Mouse (Mus musculus): ENCODE measurements around the gene Ppp1r14a.

Gene Ppp1r14a

GRCm38 (mm10) chr7:29288942-29289638 is at the start of gene Ppp1r14a:
Gene Ppp1r14a, plus strand, starts transcription at chr7:29289308.
- DNase-seq (ENCODE audit: low spot score) = no peak

GRCm38 (mm10) chr7:29244732-29245416 is 44.2 kb upstream of the Ppp1r14a start:
- DNase-seq (ENCODE audit: low spot score) = no peak

- no peak for DNase-seq (ENCODE audit: low spot score)
Observed at GRCm38 (mm10) chr7:29246015-29246414, 43.1 kb upstream of the Ppp1r14a start.

- no peak for DNase-seq (ENCODE audit: low spot score)
Observed at GRCm38 (mm10) chr7:29246619-29247313, 42.3 kb upstream of the Ppp1r14a start.

- no peak for DNase-seq (ENCODE audit: low spot score)
Observed at GRCm38 (mm10) chr7:29247314-29247700, 41.8 kb upstream of the Ppp1r14a start.

DNA sequence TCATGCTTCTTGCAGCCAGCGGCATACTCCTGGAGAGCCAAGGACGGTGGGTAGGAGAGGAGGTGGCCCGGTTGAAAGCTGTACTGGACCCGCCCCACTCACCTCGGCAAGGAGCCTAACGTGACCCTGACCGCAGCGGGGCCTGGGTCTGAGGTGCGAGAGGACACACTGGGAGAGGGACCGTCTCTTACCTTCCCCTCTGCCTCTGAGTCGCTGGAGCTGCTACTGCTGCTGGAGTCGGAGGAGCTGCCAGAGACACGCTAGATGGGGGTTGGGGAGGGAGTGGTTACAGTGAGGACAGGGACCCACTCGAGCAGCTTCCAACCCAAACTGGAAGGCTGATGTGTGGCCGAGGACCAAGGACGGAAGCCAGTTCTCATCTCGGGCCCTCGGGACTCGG is 41.4 kb upstream of the Ppp1r14a start:
- no peak for DNase-seq (ENCODE audit: low spot score)

DNA sequence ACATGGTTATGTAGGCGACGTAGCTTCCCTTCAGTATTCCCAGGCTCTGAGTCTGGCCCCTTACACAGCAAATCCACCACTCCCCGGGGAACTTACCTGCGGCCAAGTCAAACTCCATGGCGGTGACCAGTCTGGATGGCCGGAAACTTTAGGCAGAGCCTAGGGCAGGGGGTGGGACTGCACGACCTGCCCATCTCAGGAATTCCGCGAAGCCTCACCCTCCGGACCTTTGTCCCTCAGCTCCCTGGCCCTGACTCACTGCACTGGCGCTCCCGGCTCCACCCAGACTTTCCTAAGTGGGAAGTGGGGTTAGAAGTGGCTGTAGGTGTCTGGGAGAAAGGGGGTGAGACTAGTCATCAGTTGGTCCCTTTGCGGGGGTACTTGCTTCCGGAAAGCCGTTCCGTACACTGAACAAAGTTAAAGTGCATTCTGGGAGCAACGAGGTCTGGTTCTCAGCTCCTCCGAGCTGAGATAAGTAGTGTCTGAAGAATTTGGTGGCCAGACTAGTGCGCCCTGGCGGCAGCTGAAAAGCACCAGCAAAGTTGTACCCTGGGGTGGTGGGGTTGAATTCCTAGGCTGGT is 40.8 kb upstream of the Ppp1r14a start, which contains the start of gene 2200002D01Rik:
Gene 2200002D01Rik, minus strand, starts transcription at position 206 of the 581 bp plus-strand sequence.
- DNase-seq (ENCODE audit: low spot score) = no peak

DNA sequence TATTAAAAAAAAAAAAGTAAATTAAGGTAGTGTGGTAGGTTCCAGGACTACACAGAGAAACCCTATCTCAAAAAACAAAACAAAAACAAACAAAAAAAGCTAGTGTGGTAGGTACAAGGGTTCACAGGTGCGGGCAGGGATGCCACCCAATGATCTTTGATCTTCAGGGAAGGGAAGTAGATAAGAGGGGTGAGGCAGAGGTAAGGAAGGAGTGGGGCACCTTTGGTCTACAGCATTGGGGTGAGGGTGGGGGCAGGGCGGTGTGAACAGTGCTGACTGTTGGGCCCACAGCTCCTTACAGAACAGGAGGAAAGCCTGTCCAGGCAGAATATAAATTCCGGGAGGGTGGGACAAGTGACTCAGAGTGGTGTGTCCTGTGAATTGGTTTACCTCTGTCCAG is 37.9 kb upstream of the Ppp1r14a start:
- no peak for DNase-seq (ENCODE audit: low spot score)

DNA sequence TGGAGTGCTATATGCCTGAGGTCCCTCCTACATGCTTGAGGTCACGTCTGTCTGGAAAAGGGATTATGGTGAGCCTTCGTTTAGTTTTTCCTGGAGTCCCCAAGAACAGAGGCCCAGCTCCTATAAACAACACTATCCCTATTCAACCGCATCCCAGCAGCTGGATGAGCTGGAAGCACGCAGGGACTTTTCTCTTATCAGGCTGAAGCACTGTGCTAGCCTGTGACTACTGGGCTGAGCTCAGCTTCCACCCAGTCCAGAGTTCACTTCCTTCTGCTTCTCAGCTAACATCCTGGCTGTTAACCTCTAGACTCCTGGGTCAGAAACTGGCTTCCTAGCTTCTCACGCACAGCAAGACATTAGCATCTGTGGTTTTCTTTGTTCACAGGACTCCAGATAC is 35.3 kb upstream of the Ppp1r14a start:
- no peak for DNase-seq (ENCODE audit: low spot score)

GRCm38 (mm10) chr7:29255875-29256274 is 33.2 kb upstream of the Ppp1r14a start:
- DNase-seq (ENCODE audit: low spot score) = no peak

DNA sequence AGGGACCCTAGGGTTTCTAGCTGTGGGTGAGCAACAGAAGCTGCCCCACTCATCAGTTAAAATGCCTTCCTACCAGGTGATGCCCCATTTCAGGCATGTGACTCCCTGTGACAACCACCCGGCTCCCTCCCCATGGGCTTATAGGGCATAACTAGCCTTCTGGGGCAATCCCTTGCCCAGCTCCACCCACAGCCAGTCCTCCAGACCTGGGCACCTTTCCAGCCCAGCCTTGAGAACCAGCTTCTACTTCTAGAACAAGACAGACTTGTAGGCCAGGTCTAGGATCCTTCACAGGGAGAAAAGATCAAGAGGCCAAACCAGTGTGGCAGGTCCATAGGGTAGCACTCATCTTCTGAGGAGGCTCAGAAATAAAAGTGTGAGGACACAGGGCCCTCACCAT is 31.7 kb upstream of the Ppp1r14a start:
- DNase-seq (ENCODE audit: low spot score) = no peak

DNA sequence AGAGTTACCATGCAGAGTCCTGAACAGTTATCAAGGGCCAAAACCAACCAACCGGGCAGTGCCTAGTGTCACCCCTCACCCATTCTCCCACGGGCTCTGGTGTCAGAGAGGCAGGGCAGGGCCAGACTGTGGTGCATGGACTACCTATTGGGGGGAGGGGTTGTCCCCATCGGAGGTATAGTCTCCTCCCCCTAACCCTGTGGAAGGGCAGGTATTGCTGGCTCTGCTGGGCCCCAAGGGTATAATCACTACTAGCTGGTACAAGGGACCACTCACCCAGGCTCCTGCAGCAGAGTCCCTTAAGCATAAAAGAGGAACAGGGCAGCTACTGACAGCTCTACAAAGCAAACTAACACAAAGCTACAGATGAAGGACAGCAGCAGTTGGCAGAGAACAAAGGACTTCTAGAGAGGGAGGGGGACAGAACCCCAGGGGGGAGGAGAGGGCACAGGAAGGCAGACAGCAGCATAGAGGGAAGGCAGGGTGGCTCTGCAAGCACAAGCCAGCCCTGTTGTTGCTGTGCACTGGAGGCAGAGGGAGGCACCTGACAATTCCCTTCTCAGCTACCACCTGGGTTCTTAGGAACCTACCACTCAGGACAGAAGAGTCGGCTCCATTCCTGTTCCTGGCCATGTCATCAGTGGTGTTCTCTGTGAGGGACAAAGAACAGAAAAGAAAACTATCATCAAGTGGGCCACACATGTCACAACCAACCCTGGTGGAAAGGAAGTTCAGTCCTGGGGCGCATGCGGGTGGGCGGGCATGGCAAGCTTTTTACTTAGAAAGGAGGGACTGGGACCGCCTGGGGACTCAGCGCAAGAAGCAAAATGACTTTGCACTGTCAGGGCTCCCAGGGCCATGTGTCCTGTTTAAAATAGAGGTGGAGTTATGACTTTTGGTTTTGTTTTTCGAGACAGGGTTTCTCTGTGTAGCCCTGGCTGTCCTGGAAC is 29.1 kb upstream of the Ppp1r14a start:
- DNase-seq (ENCODE audit: low spot score) = no peak

GRCm38 (mm10) chr7:29262151-29262550 is 27.0 kb upstream of the Ppp1r14a start:
- DNase-seq (ENCODE audit: low spot score) = no peak

DNA sequence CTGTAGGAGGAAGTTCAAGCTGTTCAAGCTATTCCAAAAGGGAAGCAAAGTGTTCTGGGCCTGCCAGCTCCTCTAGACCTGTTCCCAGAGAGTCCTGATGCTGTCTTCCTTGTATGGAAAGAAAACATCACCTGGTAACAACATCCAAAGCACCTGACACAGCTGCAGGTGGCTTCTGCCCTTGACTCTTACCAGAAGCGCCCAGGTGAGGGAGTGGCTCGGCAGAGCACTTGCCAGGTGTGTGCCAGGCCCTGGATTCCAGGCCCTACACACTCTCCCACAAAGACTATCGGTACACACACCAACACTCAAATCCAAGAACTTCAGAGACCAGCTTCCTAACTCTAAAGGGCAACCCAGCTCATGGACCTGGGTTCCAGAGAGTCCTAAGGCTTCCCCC is 25.3 kb upstream of the Ppp1r14a start:
- DNase-seq (ENCODE audit: low spot score) = no peak

- DNase-seq (ENCODE audit: low spot score) = no peak
Observed at GRCm38 (mm10) chr7:29265636-29266035, 23.5 kb upstream of the Ppp1r14a start.

GRCm38 (mm10) chr7:29266931-29267330 is 22.2 kb upstream of the Ppp1r14a start:
- no peak for DNase-seq (ENCODE audit: low spot score)

DNA sequence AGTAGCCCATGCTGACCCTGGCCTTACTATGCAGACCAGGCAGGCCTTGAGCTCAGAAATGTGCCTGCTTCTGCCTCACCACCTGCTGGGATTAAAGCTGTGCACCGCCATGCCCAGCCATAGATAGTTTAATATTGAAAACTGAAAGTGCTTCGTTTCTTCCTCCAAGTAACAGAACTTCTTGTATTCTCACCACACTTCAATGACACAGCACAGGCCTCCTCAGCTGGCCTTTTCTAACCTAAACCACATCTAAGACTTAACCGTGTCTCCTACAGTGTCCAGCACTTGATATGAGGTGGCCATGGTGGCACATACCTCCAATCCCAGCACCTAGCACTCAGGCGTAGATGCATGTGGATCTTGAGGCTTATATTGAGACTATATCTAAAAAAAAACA is 18.7 kb upstream of the Ppp1r14a start:
- no peak for DNase-seq (ENCODE audit: low spot score)

- DNase-seq (ENCODE audit: low spot score) = no peak
Observed at GRCm38 (mm10) chr7:29271687-29272465, 17.2 kb upstream of the Ppp1r14a start.

- no peak for DNase-seq (ENCODE audit: low spot score)
Observed at GRCm38 (mm10) chr7:29276715-29277114, 12.4 kb upstream of the Ppp1r14a start.

GRCm38 (mm10) chr7:29277510-29277909 is 11.6 kb upstream of the Ppp1r14a start:
- DNase-seq (ENCODE audit: low spot score) = no peak

DNA sequence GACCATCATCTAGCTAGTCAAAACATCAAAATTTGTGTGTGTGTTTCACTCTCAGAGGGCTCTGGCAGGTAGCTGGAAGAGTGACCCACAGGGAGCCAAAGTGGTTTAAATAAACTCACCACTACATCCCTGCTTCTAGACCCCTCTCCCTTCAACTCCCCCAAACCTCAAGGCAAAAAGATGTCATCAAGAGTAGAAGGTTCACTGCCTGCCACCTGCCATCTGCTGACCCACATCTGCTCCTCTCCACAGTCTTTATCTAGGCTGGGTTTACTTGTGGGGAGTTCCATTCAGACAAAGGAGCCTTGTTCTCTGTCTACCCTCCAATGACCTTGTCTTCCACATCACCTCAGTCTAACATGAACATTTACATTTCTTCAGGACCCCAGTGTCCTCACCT is 9.8 kb upstream of the Ppp1r14a start:
- no peak for DNase-seq (ENCODE audit: low spot score)
